Mouse (Mus musculus) right cerebral cortex, postnatal 14 days (tissue): ENCODE results near the gene Adcy7.

Experiments used
- DNase-seq: peaks from one replicate; pipeline ENCODE4 v3.0.0; 2022

Adcy7 gene

DNA sequence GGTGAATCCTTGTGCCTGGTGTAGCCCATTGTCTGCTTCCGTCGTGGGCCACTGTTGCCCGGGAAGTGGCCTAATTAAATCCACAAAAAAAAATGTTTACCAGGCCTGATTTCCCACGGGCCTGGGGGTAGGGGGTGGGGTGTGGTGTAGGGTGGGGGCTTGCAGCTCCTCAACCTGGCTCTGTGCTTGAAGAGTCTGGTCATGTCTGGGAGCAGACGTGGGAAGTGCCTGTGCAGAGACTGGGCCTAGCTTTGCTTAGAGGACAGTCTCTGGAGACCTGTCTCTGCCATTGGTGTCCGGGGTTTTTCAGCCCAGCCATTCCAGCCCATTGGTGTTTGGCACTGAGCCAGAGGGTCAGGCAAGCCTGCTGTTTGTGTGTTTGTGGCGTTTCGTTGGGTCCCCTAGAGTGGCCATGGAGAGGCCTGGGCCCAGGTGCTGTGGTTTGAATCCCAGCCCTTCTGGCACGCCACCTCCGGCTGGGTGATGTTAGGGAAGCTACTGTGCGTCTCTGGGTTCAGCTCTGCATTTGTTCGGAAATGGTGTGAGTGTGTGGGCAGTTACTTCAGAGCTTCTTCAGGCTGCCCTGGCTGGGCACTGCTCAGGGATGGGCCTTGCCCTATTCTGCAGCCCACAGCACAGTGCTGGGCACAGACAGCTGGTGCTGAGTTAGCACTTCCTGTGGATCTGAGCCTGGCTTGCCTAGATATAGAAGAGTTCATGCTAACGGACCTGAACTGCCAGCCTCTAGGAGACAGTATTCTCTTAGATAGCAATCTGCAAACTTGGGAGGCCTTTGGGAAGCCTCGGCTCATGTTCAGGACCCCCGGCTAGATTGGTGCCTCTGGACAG lies 29.6 kb downstream of the Adcy7 start:
- no peak for DNase-seq

- no peak for DNase-seq
Measured at GRCm38 (mm10) chr8:88305814-88306213, 33.6 kb downstream of the Adcy7 start.

DNA sequence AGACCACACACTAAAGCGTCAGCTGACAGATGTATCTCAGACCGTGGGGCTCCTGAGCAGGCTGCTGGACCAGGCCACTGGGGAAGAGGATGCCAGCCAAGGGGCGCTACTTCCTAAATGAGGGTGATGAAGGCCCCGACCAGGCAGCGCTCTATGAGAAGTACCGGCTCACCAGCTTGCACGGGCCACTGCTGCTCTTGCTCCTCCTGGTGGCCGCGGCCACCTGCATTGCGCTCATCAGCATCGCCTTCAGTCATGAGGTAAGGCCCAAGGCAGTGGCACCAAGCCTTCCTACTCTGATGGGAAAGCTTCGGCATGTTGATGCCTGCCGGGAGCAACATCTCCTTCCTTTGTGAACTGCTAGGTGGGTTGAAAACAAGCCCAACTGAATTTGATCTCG lies 34.3 kb downstream of the Adcy7 start:
- no peak for DNase-seq

DNA sequence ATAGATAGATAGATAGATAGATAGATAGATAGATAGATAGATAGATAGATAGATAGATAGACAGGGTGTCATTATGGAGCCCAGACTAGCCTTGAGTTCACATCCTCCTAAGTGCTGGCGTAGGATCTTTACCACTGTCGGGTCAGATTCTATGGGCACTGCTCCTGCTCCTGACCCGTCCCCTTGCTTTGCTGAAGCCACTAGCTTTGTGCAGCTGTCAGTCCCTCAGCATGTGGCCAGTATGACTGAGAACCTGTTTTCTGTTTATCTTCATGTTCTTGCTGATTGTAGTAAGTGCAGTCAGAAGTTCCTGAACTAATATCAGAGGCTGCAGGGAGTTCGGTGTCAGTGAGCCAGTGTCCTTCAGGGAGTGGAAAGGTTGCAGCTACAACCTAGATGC lies 35.5 kb downstream of the Adcy7 start:
- no peak for DNase-seq

DNA sequence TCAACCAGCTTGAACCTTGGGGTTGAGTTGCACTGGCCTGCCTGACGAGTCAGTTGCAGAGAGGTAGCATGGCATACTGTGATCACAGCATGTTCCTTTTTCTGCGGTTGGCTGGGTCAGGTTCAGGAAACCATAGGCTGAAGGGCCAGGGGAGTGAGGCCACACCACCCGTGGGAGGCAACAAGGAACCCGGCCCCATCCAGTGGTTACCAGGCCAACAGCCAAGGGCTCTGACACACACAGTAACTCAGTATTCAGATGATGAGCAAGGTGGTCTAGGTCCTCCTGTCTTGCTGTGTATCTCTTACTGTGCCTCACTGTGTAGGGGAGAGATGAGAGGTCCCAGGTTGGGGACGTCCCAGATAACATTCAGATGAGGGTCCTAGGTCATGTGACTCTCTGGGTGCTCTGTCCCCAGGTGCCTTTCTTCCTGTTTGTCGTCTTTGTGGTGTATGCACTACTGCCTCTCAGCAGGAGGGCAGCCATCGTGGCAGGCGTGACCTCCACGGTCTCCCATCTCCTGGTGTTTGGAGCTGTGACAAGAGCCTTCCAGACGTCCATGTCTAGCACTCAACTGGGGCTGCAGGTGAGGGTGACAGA lies 37.2 kb downstream of the Adcy7 start:
- DNase-seq = no peak

DNA sequence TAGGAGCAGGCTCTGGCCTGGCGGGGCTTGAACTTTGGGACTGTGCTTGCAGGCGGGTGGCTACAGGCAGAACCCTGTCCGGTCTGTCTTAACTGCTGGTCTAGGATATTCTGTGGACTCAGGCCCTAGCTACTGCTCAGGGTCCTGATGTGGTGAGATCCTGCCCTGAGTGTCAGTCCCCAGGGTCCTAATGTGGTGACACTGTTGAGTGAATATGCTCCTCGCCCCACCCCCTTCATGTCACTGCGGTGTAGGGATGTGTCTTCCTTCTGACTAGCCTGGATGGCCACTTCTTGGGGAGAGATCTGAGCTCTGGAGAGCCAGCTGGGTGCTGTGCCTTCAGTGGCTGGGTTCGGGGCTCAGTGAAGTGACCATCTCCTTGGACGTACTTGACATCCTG lies 37.7 kb downstream of the Adcy7 start:
- no peak for DNase-seq

GRCm38 (mm10) chr8:88310286-88310685 lies 38.1 kb downstream of the Adcy7 start:
- DNase-seq = no peak

GRCm38 (mm10) chr8:88312966-88313365 lies 40.8 kb downstream of the Adcy7 start:
- no peak for DNase-seq

DNA sequence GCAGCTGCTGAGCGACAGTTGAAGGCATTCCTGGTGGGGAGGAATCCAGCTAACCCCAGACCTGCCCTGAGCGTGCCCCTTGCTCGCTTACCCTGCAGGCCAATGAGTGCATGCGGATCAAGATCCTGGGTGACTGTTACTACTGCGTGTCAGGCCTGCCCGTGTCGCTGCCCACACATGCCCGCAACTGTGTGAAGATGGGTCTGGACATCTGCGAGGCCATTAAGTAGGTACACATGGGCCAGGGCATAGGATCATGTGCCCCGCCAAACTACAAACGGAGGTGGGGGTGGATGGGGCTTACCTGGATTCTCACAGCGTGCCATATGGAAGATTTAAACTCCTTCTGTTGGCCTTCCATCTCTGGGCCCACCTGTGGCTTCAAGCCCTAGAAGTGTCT lies 41.8 kb downstream of the Adcy7 start:
- no peak for DNase-seq

- no peak for DNase-seq
Measured at GRCm38 (mm10) chr8:88315302-88315701, 43.1 kb downstream of the Adcy7 start.

DNA sequence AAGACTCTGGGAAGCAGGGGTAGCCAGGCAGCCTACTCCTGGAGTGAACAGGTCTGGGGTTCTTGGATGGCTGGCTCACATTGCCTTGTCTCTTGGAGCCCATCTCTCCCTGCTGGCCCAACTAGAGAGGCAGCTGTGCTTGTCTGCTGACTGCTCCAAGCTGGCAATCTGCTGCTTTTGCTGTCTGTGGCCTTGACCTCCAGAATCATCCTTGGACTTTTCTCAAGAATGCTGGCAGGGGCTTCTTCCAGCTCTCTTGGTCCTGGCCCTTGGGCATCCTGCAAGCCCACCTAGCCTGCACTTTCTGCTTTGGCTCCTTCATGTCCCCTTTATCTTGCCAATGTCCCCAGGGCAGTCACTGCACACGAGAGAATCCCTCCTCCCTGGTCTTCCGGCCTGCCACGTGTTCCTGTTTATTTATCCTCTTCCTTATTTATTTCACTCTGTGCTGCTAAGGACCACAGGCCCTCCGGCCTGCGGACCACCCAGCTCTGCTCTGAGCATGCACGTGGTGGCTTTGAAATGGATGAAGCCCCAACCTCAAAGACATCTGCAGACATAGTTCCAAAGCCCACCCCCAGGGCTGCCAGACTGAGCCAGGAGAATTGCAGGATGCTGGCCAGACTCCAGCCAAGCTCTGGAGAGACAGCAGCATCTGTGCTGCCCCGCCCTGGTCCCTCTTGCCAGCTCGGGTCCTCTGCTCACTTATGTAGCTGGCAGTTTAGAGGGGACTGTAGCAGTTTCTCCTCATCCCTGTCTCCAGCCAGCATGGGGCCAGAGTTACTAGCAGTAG lies 44.1 kb downstream of the Adcy7 start:
- DNase-seq = peak; percentile 62

GRCm38 (mm10) chr8:88317341-88317740 lies 45.1 kb downstream of the Adcy7 start:
- DNase-seq = no peak

- no peak for DNase-seq
Measured at GRCm38 (mm10) chr8:88318151-88318550, 45.9 kb downstream of the Adcy7 start.

- no peak for DNase-seq
Measured at GRCm38 (mm10) chr8:88320134-88320533, 47.9 kb downstream of the Adcy7 start.

- no peak for DNase-seq
Measured at GRCm38 (mm10) chr8:88321387-88321786, 49.2 kb downstream of the Adcy7 start.

DNA sequence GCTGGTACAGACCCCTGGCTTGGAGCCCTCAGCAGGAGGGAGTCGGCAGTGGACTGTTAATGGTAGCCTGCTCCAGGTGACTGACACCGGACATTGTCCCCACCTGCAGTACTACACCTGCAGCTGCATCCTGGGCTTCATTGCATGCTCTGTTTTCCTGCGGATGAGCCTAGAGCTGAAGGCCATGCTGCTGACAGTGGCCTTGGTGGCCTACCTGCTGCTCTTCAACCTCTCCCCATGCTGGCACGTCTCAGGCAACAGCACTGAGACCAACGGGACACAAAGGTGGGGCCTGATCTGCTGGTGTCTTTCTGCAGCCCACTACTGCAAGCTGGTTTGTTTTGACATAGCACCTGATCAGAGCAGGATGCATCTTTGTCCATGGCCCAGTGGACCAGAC lies 51.3 kb downstream of the Adcy7 start:
- DNase-seq = no peak

- no peak for DNase-seq
Measured at GRCm38 (mm10) chr8:88324760-88325159, 52.6 kb downstream of the Adcy7 start.

- no peak for DNase-seq
Measured at GRCm38 (mm10) chr8:88325251-88325650, 53.0 kb downstream of the Adcy7 start.

GRCm38 (mm10) chr8:88325795-88326194 lies 53.6 kb downstream of the Adcy7 start:
- DNase-seq = no peak

DNA sequence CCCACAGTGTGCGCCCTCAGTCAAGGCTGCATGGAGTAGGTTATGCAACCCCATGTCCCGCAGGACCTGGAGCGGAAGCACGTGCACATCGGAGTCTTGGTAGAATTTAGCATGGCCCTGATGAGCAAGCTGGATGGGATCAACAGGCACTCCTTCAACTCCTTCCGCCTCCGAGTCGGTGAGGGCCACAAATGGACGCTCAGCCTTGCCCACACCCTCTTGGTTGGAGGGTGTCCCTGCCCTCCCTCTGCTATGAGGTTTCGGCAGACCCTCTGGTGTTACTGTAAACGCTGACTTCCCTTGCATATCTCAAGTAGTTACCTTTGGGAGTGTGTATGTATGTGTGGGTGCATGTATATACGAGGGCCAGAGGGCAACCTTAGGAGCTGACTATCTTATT lies 54.1 kb downstream of the Adcy7 start:
- no peak for DNase-seq

- no peak for DNase-seq
Measured at GRCm38 (mm10) chr8:88328689-88329088, 56.5 kb downstream of the Adcy7 start.

GRCm38 (mm10) chr8:88330816-88331215 lies 58.6 kb downstream of the Adcy7 start:
- DNase-seq = no peak

DNA sequence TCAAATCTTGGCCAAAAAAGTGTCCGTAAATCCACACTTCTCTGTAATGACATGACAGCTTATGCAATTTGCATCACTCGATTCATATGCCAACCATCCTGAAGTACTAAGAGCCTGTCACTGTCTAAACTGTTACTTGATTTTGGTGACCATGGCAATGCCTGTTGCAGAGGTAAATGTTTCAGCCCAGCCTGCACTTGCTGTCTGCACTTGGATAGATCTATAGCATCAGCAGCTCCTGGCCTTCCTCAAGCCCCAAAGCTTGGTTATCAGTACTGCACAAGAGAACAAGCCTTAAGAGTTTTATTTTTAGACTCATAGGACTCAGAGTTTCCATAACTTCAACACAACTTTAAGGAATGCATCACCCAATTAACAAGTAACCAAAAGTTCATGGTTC lies 62.2 kb downstream of the Adcy7 start:
- DNase-seq = no peak

- DNase-seq = no peak
Measured at GRCm38 (mm10) chr8:88334975-88335374, 62.8 kb downstream of the Adcy7 start.
